Mouse (Mus musculus) CD4-positive, CD25-positive, alpha-beta regulatory T cell, adult 2 months (primary cell): ENCODE measurements around the gene Saa3.
"Not testable (repeated sequence)": the region's sequence is repeated elsewhere in the genome, so short reads cannot be mapped to it uniquely, and the experiment has no call there.

Experiments
- DNase-seq: peaks from one replicate; pipeline ENCODE4 v3.0.0-alpha.2; 2012; ENCODE audit warnings: low read depth, low spot score

The Saa3 gene

GRCm38 (mm10) chr7:46715600-46715999 lies at the start of gene Saa3:
TSS of gene Saa3 (minus strand) at chr7:46715700.
- DNase-seq: no peak

- no peak for DNase-seq
These were observed 49.2 kb upstream of the Saa3 start for GRCm38 (mm10) chr7:46764672-46765071.

GRCm38 (mm10) chr7:46762601-46763000 lies 47.1 kb upstream of the Saa3 start:
- DNase-seq: no peak

GRCm38 (mm10) chr7:46761049-46761795 lies 45.7 kb upstream of the Saa3 start:
- DNase-seq: no peak

- DNase-seq: no peak
These were observed 36.0 kb upstream of the Saa3 start, which contains the start of gene Saa2 for GRCm38 (mm10) chr7:46751490-46751889. TSS of gene Saa2 (plus strand) at chr7:46751790.

GRCm38 (mm10) chr7:46748459-46748858 lies 33.0 kb upstream of the Saa3 start:
- no peak for DNase-seq

- DNase-seq: no peak
These were observed 30.9 kb upstream of the Saa3 start for GRCm38 (mm10) chr7:46746381-46746780.

- no peak for DNase-seq
These were observed 30.3 kb upstream of the Saa3 start for GRCm38 (mm10) chr7:46745816-46746215.

GRCm38 (mm10) chr7:46742880-46743279 lies 27.4 kb upstream of the Saa3 start, which contains the start of gene Saa1:
TSS of gene Saa1 (minus strand) at chr7:46742980.
- not testable (repeated sequence) for DNase-seq

GRCm38 (mm10) chr7:46740041-46740440 lies 24.5 kb upstream of the Saa3 start:
- not testable (repeated sequence) for DNase-seq

GRCm38 (mm10) chr7:46738561-46739460 lies 23.3 kb upstream of the Saa3 start:
- DNase-seq: no peak

- no peak for DNase-seq
These were observed 19.5 kb upstream of the Saa3 start for GRCm38 (mm10) chr7:46734983-46735382.

GRCm38 (mm10) chr7:46732458-46732857 lies 17.0 kb upstream of the Saa3 start, which contains the start of gene Saa4:
TSS of gene Saa4 (minus strand) at chr7:46732603.
- DNase-seq: no peak

GRCm38 (mm10) chr7:46727584-46727983 lies 12.1 kb upstream of the Saa3 start:
- DNase-seq: no peak

GRCm38 (mm10) chr7:46724396-46724795 lies 8.9 kb upstream of the Saa3 start:
- DNase-seq: no peak

GRCm38 (mm10) chr7:46723849-46724248 lies 8.3 kb upstream of the Saa3 start:
- DNase-seq: no peak

GRCm38 (mm10) chr7:46723354-46723753 lies 7.9 kb upstream of the Saa3 start:
- no peak for DNase-seq

GRCm38 (mm10) chr7:46720460-46720859 lies 5.0 kb upstream of the Saa3 start:
- DNase-seq: no peak

GRCm38 (mm10) chr7:46719526-46719925 lies 4.0 kb upstream of the Saa3 start:
- no peak for DNase-seq

- no peak for DNase-seq
These were observed 3.2 kb upstream of the Saa3 start for GRCm38 (mm10) chr7:46718591-46719270.

GRCm38 (mm10) chr7:46716897-46717296 lies 1.4 kb upstream of the Saa3 start:
- DNase-seq: no peak

- peak; percentile 84 for DNase-seq
These were observed 982 bp downstream of the Saa3 start for GRCm38 (mm10) chr7:46714518-46714917.
